Mouse (Mus musculus) neural tube, embryonic 14.5 days (tissue): ENCODE results near the gene Hepacam. TPM values are rescaled to one million over a fixed set of nuclear protein-coding genes. Genes with fewer than 3 reads are reported as not detected.
A peak's percentile ranks its signal among the peaks of the same experiment; 100 is the strongest.

Experiments used
- ATAC-seq: fragments of 200-750 bp; cut with Nextera tagmentation; 2 replicates; pipeline ENCODE4 v1.8.0; 2017; ENCODE audit warnings: low read depth, mild to moderate bottlenecking, moderate TSS enrichment, moderate library complexity
- H3K27ac ChIP-seq: fragments of 300-500 bp; sonication (generic); 2 replicates; pipeline ENCODE4 v1.5.1; 2014; ENCODE audit warnings: low read depth, mild to moderate bottlenecking, control low read depth, low read length, moderate library complexity, mixed read lengths
- H3K27me3 ChIP-seq: fragments of 300-500 bp; sonication (generic); 2 replicates; pipeline ENCODE4 v1.6.1; 2014; ENCODE audit warnings: low read length; ENCODE audit not compliant: control insufficient read depth, insufficient read depth
- H3K36me3 ChIP-seq: fragments of 300-500 bp; sonication (generic); 2 replicates; pipeline ENCODE4 v1.6.1; 2014; ENCODE audit warnings: low read length, mixed read lengths; ENCODE audit not compliant: control insufficient read depth, insufficient read depth
- H3K4me1 ChIP-seq: fragments of 300-500 bp; sonication (generic); 2 replicates; pipeline ENCODE4 v1.6.1; 2014; ENCODE audit warnings: low read length; ENCODE audit not compliant: control insufficient read depth, insufficient read depth
- H3K4me2 ChIP-seq: fragments of 300-500 bp; sonication (generic); 2 replicates; pipeline ENCODE4 v1.6.1; 2014; ENCODE audit warnings: mild to moderate bottlenecking, low read depth, low read length, control low read depth
- H3K4me3 ChIP-seq: fragments of 300-500 bp; sonication (generic); 2 replicates; pipeline ENCODE4 v1.5.1; 2014; ENCODE audit warnings: low read depth, low read length, control low read depth, mixed read lengths
- H3K9ac ChIP-seq: fragments of 300-500 bp; sonication (generic); replicated peaks from 2 replicates; pipeline ENCODE4 v1.6.1; 2014; ENCODE audit warnings: low read depth, mild to moderate bottlenecking, control low read depth, low read length, mixed read lengths
- H3K9me3 ChIP-seq: fragments of 300-500 bp; sonication (generic); 2 replicates; pipeline ENCODE4 v1.6.1; 2016; ENCODE audit warnings: low read length; ENCODE audit not compliant: control insufficient read depth
- WGBS: fragments of 180-500 bp; shearing (Covaris S2); extraction: QIAGEN DNeasy Blood & Tissue Kit; methylation state at CpG from one replicate; pipeline ENCODE4 v1.1.7; 2014; 5-methylcytosine and 5-hydroxymethylcytosine counted together
- polyA plus RNA-seq: library from polyadenylated mRNA; unstranded; fragments of >200 nt; fragmentation: Nextera tagmentation; extraction: Ambion mirVana; gene quantifications from 2 replicates; pipeline ENCODE4 v1.2.1, GENCODE M21; 2014

Hepacam gene
- polyA plus RNA-seq, 1 experiment from 2014 or later: 20.8 TPM

- ATAC-seq: no peak
- no peaks in the 10 kb centered on the region for H3K9me3 ChIP-seq
- H3K27me3 ChIP-seq: no peaks in the 10 kb centered on the region
- no peak overlapping the region for H3K4me2 ChIP-seq
- 52% methylated on average over 7 of the region's 7 CpGs for WGBS
- no peaks in the 10 kb centered on the region for H3K4me1 ChIP-seq
- no peak overlapping the region for H3K4me3 ChIP-seq
- H3K9ac ChIP-seq: no peak overlapping the region
- H3K36me3 ChIP-seq: no peaks in the 10 kb centered on the region
- no peak overlapping the region for H3K27ac ChIP-seq
Measured at GRCm38 (mm10) chr9:37371232-37371801, 4.2 kb downstream of the Hepacam start.

GRCm38 (mm10) chr9:37375718-37376117 is 8.6 kb downstream of the Hepacam start:
- Histone ChIP-seq H3K4me2 (no peak overlapping the region), H3K27me3 (no peaks in the 10 kb centered on the region), H3K9ac (no peak overlapping the region), H3K36me3 (no peaks in the 10 kb centered on the region), H3K9me3 (no peaks in the 10 kb centered on the region), H3K4me3 (no peak overlapping the region), H3K27ac (no peak overlapping the region), H3K4me1 (no peaks in the 10 kb centered on the region)
- ATAC-seq: no peak
- 75% methylated on average over 5 of the region's 5 CpGs for WGBS

DNA sequence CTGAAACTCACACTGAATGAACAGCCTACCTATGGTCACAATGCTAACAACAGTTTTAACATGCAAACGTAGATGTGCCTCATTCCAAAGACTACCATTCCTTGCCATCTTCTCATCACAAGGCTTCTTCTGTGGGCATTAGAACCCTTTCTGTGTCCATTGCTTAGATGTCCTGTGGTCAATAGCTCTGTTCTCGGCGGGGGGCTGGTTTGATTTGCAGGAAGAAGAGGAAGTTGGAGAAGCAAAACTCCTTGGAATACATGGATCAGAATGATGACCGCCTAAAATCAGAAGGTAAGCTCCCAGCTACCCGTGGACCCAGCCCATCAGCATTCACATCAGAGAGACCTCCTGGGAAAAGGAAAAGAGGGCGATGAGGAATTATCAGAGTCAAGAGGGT is 16.0 kb downstream of the Hepacam start:
- WGBS: 92% methylated on average over 6 of the region's 6 CpGs
- no peak overlapping the region for H3K9ac ChIP-seq
- no peaks in the 10 kb centered on the region for H3K36me3 ChIP-seq
- H3K4me3 ChIP-seq: no peak overlapping the region
- H3K4me1 ChIP-seq: no peaks in the 10 kb centered on the region
- no peak overlapping the region for H3K27ac ChIP-seq
- H3K9me3 ChIP-seq: no peaks in the 10 kb centered on the region
- no peaks in the 10 kb centered on the region for H3K27me3 ChIP-seq
- H3K4me2 ChIP-seq: no peak overlapping the region
- no peak for ATAC-seq

DNA sequence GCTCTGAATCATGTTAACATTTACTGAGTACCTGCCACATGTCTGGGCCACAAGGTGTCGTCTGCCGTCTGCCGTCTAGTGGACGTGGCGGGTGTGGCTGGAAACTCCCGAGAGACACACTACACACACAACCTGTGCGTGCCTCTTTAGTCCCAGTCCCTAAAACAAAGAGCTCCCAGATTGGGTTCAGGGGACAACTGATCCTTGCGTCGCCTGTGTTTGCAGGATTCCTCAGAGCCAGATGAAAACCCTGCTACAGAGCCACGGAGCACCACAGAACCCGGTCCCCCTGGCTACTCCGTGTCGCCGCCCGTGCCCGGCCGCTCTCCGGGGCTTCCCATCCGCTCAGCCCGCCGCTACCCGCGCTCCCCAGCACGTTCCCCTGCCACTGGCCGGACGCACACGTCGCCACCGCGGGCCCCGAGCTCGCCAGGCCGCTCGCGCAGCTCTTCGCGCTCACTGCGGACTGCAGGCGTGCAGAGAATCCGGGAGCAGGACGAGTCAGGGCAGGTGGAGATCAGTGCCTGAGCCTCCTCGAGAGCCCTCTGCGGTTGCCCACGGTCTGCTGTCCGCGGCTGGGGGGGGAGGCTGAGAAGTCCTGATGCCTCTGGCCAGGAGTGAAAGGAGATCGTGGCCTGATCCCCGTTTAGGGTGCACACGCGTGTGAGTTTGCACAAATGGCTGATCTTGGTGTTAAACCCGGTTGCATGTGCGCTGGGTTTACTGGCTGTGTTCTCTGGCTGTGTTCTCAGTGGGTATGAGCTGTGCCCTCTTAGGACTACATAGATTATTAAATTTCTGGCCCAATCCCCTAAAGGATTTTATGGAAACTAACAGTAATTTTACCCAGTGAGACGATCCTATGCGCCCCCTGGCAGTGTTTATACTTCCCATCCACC is 17.4 kb downstream of the Hepacam start:
- peak; percentile 88 for ATAC-seq
- H3K27ac ChIP-seq: peak overlapping the region; percentile 62
- 9% methylated on average over 51 of the region's 54 CpGs for WGBS
- H3K27me3 ChIP-seq: no peaks in the 10 kb centered on the region
- H3K9ac ChIP-seq: peak overlapping the region; percentile 83
- H3K4me2 ChIP-seq: peak overlapping the region; percentile 89
- no peaks in the 10 kb centered on the region for H3K4me1 ChIP-seq
- H3K9me3 ChIP-seq: no peaks in the 10 kb centered on the region
- no peaks in the 10 kb centered on the region for H3K36me3 ChIP-seq
- H3K4me3 ChIP-seq: peak overlapping the region; percentile 44

DNA sequence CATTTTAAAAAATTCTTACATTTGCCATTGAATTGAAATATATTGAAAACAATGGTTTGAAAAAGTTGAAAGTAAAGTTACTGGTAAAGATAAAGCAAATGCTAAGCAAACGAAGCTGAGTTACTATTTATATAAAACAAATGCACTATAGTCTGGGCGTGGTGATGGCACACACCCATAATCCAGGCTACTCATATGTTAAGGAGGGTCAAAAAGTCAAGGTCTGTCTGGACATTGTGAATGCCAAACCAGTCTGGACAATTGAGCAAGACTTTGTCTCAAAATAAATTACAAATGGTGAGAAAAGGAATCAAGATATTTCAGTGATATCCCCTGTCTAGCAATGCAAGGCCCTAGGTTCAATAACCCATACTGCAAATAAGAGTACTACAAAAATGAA is 23.7 kb downstream of the Hepacam start:
- 69% methylated on average over 2 of the region's 2 CpGs for WGBS

GRCm38 (mm10) chr9:37392071-37392470 is 24.9 kb downstream of the Hepacam start:
- no peak for ATAC-seq
- Histone ChIP-seq H3K27me3 (no peaks in the 10 kb centered on the region), H3K36me3 (no peaks in the 10 kb centered on the region), H3K4me1 (no peaks in the 10 kb centered on the region), H3K9me3 (no peaks in the 10 kb centered on the region), H3K9ac (no peak overlapping the region), H3K4me2 (no peak overlapping the region), H3K4me3 (no peak overlapping the region), H3K27ac (no peak overlapping the region)
- 66% methylated on average over 2 of the region's 2 CpGs for WGBS

More for the DNA sequence above, 23.7 kb downstream of the Hepacam start:
- H3K27me3 ChIP-seq: no peaks in the 10 kb centered on the region
- H3K4me3 ChIP-seq: no peak overlapping the region
- no peak overlapping the region for H3K9ac ChIP-seq
- H3K4me1 ChIP-seq: no peaks in the 10 kb centered on the region
- H3K36me3 ChIP-seq: no peaks in the 10 kb centered on the region
- ATAC-seq: no peak
- H3K27ac ChIP-seq: no peak overlapping the region
- no peak overlapping the region for H3K4me2 ChIP-seq
- H3K9me3 ChIP-seq: no peaks in the 10 kb centered on the region

- ATAC-seq: no peak
- no peaks in the 10 kb centered on the region for H3K9me3 ChIP-seq
- no peak overlapping the region for H3K27ac ChIP-seq
- H3K4me3 ChIP-seq: no peak overlapping the region
- H3K36me3 ChIP-seq: no peaks in the 10 kb centered on the region
- H3K27me3 ChIP-seq: no peaks in the 10 kb centered on the region
- no peaks in the 10 kb centered on the region for H3K4me1 ChIP-seq
- 77% methylated on average over 8 of the region's 8 CpGs for WGBS
- H3K9ac ChIP-seq: no peak overlapping the region
- H3K4me2 ChIP-seq: no peak overlapping the region
Measured at GRCm38 (mm10) chr9:37393482-37394131, 26.5 kb downstream of the Hepacam start.

- no peak overlapping the region for H3K9ac ChIP-seq
Measured at GRCm38 (mm10) chr9:37400585-37400984, 33.4 kb downstream of the Hepacam start.

GRCm38 (mm10) chr9:37401802-37402201 is 34.7 kb downstream of the Hepacam start, which contains the start of gene Robo4:
Gene Robo4 (plus strand): TSS chr9:37401897.
- WGBS: 30% methylated on average over 7 of the region's 7 CpGs
- Histone ChIP-seq H3K4me3 (0 out of 2 replicates have a peak within 1 kb of the TSS, but pooled peaks have one; percentile 10), H3K36me3 (no peaks in the 10 kb centered on the region), H3K27ac (no peak within 1 kb of the TSS), H3K9ac (no peak within 1 kb of the TSS), H3K4me2 (no peak within 1 kb of the TSS), H3K27me3 (no peaks in the 10 kb centered on the region), H3K4me1 (no peaks in the 10 kb centered on the region), H3K9me3 (no peaks in the 10 kb centered on the region)
- no peak for ATAC-seq

More at GRCm38 (mm10) chr9:37400585-37400984, 33.4 kb downstream of the Hepacam start:
- H3K27ac ChIP-seq: no peak overlapping the region
- H3K4me2 ChIP-seq: no peak overlapping the region
- no peaks in the 10 kb centered on the region for H3K9me3 ChIP-seq
- H3K4me1 ChIP-seq: no peaks in the 10 kb centered on the region
- H3K27me3 ChIP-seq: no peaks in the 10 kb centered on the region
- H3K36me3 ChIP-seq: no peaks in the 10 kb centered on the region
- ATAC-seq: no peak; the same call in 1 of the 2 replicates
- 51% methylated on average over 2 of the region's 2 CpGs for WGBS
- no peak overlapping the region for H3K4me3 ChIP-seq
